In genomic region chr6:56368116-56368515, GRCm38 (mm10) we compare ENCODE assay signal across 1 mouse cellular context.
TF ChIP-seq lines count a peak whose summit lies in the region.

No protein-coding gene starts in this region.

TF ChIP-seq in CH12.LX, 34 proteins besides CTCF, POLR2A, EP300 and RAD21 (continued from another document):
- TF ChIP-seq POLR2AphosphoS2 (IDR thresholded peaks at IDR 0.05; ENCODE audit: low read depth, low read length) (no peak), NRF1 (IDR thresholded peaks at IDR 0.05; ENCODE audit: low read depth, low read length) (no peak), ZMIZ1 (IDR thresholded peaks at IDR 0.05; ENCODE audit: low read depth, low read length) (no peak), MEF2A (IDR thresholded peaks at IDR 0.05; ENCODE audit: borderline replicate concordance, low read depth, low read length) (no peak), JUND (conservative IDR thresholded peaks at IDR 0.05; ENCODE audit: low read depth, low read length) (no peak), KAT2A (IDR thresholded peaks at IDR 0.05; ENCODE audit: insufficient replicate concordance, low read length) (no peak), SIN3A (IDR thresholded peaks at IDR 0.05; ENCODE audit: low read length) (0 out of 2 replicates have a peak, but pooled peaks have one; percentile 48), ETS1 (conservative IDR thresholded peaks at IDR 0.05; ENCODE audit: low read depth, low read length) (peak; percentile 88)
